Mouse (Mus musculus) liver, embryonic 14.5 days (tissue): ENCODE data around the gene P4htm.

Experiments
- CTCF ChIP-seq: IDR thresholded peaks from 2 replicates; pipeline ENCODE4 v1.5.1; 2016; ENCODE audit warnings: antibody characterized with exemption, low read depth, control low read depth
- EP300 ChIP-seq: IDR thresholded peaks from 2 replicates; pipeline ENCODE4 v1.6.1; 2016; ENCODE audit warnings: antibody characterized with exemption, low read depth

GRCm38 (mm10) chr9:108594354-108594753, 3.1 kb downstream of the P4htm start:
- TF ChIP-seq CTCF (no peak), EP300 (no peak)
